Mouse (Mus musculus) liver, embryonic 11.5 days (tissue): ENCODE measurements around the gene Ap2a2. TPM values are rescaled to one million over a fixed set of nuclear protein-coding genes. Genes with fewer than 3 reads are reported as not detected.

Experiments used
- ATAC-seq: fragments of 200-750 bp; cut with Nextera tagmentation; replicated peaks from 2 replicates; pipeline ENCODE4 v1.8.0; 2017; ENCODE audit warnings: moderate number of reproducible peaks, mild to moderate bottlenecking, moderate TSS enrichment, moderate library complexity; ENCODE audit not compliant: low FRiP score
- DNase-seq: peaks from one replicate; pipeline ENCODE4 v3.0.0-alpha.2; 2017; ENCODE audit warnings: low spot score
- H3K27ac ChIP-seq: fragments of 300-500 bp; sonication (generic); 2 replicates; pipeline ENCODE4 v1.5.1; 2014; ENCODE audit warnings: mild to moderate bottlenecking, low read depth, low read length, control low read depth
- H3K27me3 ChIP-seq: fragments of 300-500 bp; sonication (generic); replicated peaks from 2 replicates; pipeline ENCODE4 v1.6.1; 2014; ENCODE audit warnings: low read length, mixed read lengths; ENCODE audit not compliant: control insufficient read depth, insufficient read depth
- H3K36me3 ChIP-seq: fragments of 300-500 bp; sonication (generic); 2 replicates; pipeline ENCODE4 v1.6.1; 2014; ENCODE audit warnings: mild to moderate bottlenecking, low read length, moderate library complexity, mixed read lengths; ENCODE audit not compliant: control insufficient read depth, insufficient read depth
- H3K4me1 ChIP-seq: fragments of 300-500 bp; sonication (generic); replicated peaks from 2 replicates; pipeline ENCODE4 v1.6.1; 2014; ENCODE audit warnings: low read length, mixed read lengths; ENCODE audit not compliant: control insufficient read depth, insufficient read depth
- H3K4me2 ChIP-seq: fragments of 300-500 bp; sonication (generic); 2 replicates; pipeline ENCODE4 v1.6.1; 2014; ENCODE audit warnings: mild to moderate bottlenecking, control low read depth, moderate library complexity
- H3K4me3 ChIP-seq: fragments of 300-500 bp; sonication (generic); 2 replicates; pipeline ENCODE4 v1.5.1; 2014; ENCODE audit warnings: low read depth, low read length, control low read depth
- H3K9ac ChIP-seq: fragments of 300-500 bp; sonication (generic); 2 replicates; pipeline ENCODE4 v1.6.1; 2014; ENCODE audit warnings: low read depth, low read length, control low read depth
- H3K9me3 ChIP-seq: fragments of 300-500 bp; sonication (generic); 2 replicates; pipeline ENCODE4 v1.6.1; 2016; ENCODE audit warnings: low read length, inconsistent platforms, mixed read lengths; ENCODE audit not compliant: control insufficient read depth
- WGBS: fragments of 180-500 bp; shearing (Covaris S2); extraction: QIAGEN DNeasy Blood & Tissue Kit; methylation state at CpG from one replicate; pipeline ENCODE4 v1.1.7; 2014; 5-methylcytosine and 5-hydroxymethylcytosine counted together
- polyA plus RNA-seq: library from polyadenylated mRNA; unstranded; fragments of >200 nt; fragmentation: Nextera tagmentation; extraction: Ambion mirVana; gene quantifications from 2 replicates; pipeline ENCODE4 v1.2.1, GENCODE M21; 2014

Gene Ap2a2
- 94.4 and 102 TPM in 2 replicates for polyA plus RNA-seq

GRCm38 (mm10) chr7:141561682-141562391 lies at the start of gene Ap2a2:
Gene Ap2a2, plus strand, starts transcription at chr7:141562173.
- Histone ChIP-seq H3K27me3 (no peaks in the 10 kb centered on the region), H3K9me3 (no peaks in the 10 kb centered on the region), H3K4me2 (peak within 1 kb of the TSS; percentile 96), H3K4me1 (peaks cover 59% of the 10 kb centered on the region), H3K27ac (peak within 1 kb of the TSS; percentile 88), H3K36me3 (no peaks in the 10 kb centered on the region; the same call in 1 of the 2 replicates), H3K4me3 (peak within 1 kb of the TSS; percentile 100), H3K9ac (peak within 1 kb of the TSS; percentile 99)
- peak; percentile 86 for ATAC-seq
- peak; percentile 92 for DNase-seq
- under 1% methylated on average over 70 of the region's 72 CpGs for WGBS

GRCm38 (mm10) chr7:141517638-141518037 lies 44.3 kb upstream of the Ap2a2 start:
- no peak overlapping the region for H3K4me2 ChIP-seq
- 76% methylated on average over 4 of the region's 4 CpGs for WGBS
- no peak overlapping the region for H3K4me3 ChIP-seq
- peaks cover 6% of the 10 kb centered on the region; the same call in 1 of the 2 replicates for H3K36me3 ChIP-seq
- no peaks in the 10 kb centered on the region for H3K27me3 ChIP-seq
- ATAC-seq: peak; percentile 42; the same call in 1 of the 2 replicates
- 0 out of 2 replicates have a peak overlapping the region, but pooled peaks have one; percentile 28 for H3K9ac ChIP-seq
- no peak overlapping the region for H3K27ac ChIP-seq
- peaks cover 13% of the 10 kb centered on the region for H3K4me1 ChIP-seq
- H3K9me3 ChIP-seq: no peaks in the 10 kb centered on the region
- no peak for DNase-seq

- H3K9ac ChIP-seq: no peak overlapping the region
- ATAC-seq: no peak
- no peak overlapping the region for H3K4me2 ChIP-seq
- no peak for DNase-seq
- WGBS: 88% methylated on average over 5 of the region's 5 CpGs
- H3K27ac ChIP-seq: no peak overlapping the region
- H3K4me1 ChIP-seq: peaks cover 13% of the 10 kb centered on the region
- no peaks in the 10 kb centered on the region for H3K27me3 ChIP-seq
- no peak overlapping the region for H3K4me3 ChIP-seq
- H3K36me3 ChIP-seq: peaks cover 6% of the 10 kb centered on the region; the same call in 1 of the 2 replicates
- no peaks in the 10 kb centered on the region for H3K9me3 ChIP-seq
Measured at GRCm38 (mm10) chr7:141518296-141518695, 43.7 kb upstream of the Ap2a2 start.

GRCm38 (mm10) chr7:141518926-141519325 lies 43.0 kb upstream of the Ap2a2 start:
- Histone ChIP-seq H3K27me3 (no peaks in the 10 kb centered on the region), H3K4me3 (no peak overlapping the region), H3K9me3 (no peaks in the 10 kb centered on the region), H3K4me1 (peaks cover 13% of the 10 kb centered on the region), H3K9ac (no peak overlapping the region), H3K36me3 (peaks cover 3% of the 10 kb centered on the region; the same call in 1 of the 2 replicates), H3K4me2 (no peak overlapping the region), H3K27ac (no peak overlapping the region)
- DNase-seq (no peak), ATAC-seq (peak; percentile 88)
- WGBS: 43% methylated on average over 3 of the region's 3 CpGs

- H3K27ac ChIP-seq: no peak overlapping the region
- H3K27me3 ChIP-seq: no peaks in the 10 kb centered on the region
- ATAC-seq: no peak
- H3K9ac ChIP-seq: no peak overlapping the region
- H3K4me2 ChIP-seq: no peak overlapping the region
- H3K4me3 ChIP-seq: no peak overlapping the region
- 70% methylated on average over 1 of the region's 1 CpGs for WGBS
- no peak for DNase-seq
- H3K9me3 ChIP-seq: no peaks in the 10 kb centered on the region
- peaks cover 3% of the 10 kb centered on the region; the same call in 1 of the 2 replicates for H3K36me3 ChIP-seq
- H3K4me1 ChIP-seq: peaks cover 13% of the 10 kb centered on the region
Measured at GRCm38 (mm10) chr7:141519795-141520194, 42.2 kb upstream of the Ap2a2 start.

- WGBS: 63% methylated on average over 4 of the region's 4 CpGs
- H3K36me3 ChIP-seq: peaks cover 4% of the 10 kb centered on the region; the same call in 1 of the 2 replicates
Measured at GRCm38 (mm10) chr7:141523007-141523406, 39.0 kb upstream of the Ap2a2 start.

DNA sequence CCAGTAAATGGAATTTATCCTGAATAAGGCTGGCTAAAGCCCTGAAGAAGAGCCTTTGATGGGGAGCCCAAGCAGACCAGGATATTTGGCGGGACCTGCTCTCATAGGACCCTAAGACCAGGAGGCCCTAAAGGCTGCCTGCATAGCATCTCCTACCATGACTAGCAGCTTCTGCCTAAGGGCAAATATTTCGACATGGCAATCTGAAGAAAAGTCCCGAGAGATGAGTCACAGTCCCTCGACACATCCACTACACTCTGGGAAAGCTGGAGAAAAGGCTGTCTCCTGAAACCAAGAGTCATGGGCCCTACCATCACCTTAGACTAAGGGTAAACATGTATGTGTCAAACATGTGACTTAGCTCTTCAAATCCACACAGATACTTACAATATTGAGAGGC lies 37.7 kb upstream of the Ap2a2 start:
- Histone ChIP-seq H3K4me2 (no peak overlapping the region), H3K27ac (no peak overlapping the region), H3K9ac (no peak overlapping the region), H3K9me3 (no peaks in the 10 kb centered on the region), H3K27me3 (no peaks in the 10 kb centered on the region), H3K4me3 (no peak overlapping the region), H3K36me3 (peaks cover 12% of the 10 kb centered on the region), H3K4me1 (peaks cover 2% of the 10 kb centered on the region; the same call in 1 of the 2 replicates)
- ATAC-seq (no peak), DNase-seq (no peak)
- WGBS: 87% methylated on average over 4 of the region's 4 CpGs

More at GRCm38 (mm10) chr7:141523007-141523406, 39.0 kb upstream of the Ap2a2 start:
- H3K27ac ChIP-seq: no peak overlapping the region
- DNase-seq: no peak
- no peaks in the 10 kb centered on the region for H3K27me3 ChIP-seq
- H3K9me3 ChIP-seq: no peaks in the 10 kb centered on the region
- no peak overlapping the region for H3K9ac ChIP-seq
- no peak for ATAC-seq
- H3K4me3 ChIP-seq: no peak overlapping the region
- H3K4me1 ChIP-seq: peaks cover 11% of the 10 kb centered on the region
- H3K4me2 ChIP-seq: no peak overlapping the region

DNA sequence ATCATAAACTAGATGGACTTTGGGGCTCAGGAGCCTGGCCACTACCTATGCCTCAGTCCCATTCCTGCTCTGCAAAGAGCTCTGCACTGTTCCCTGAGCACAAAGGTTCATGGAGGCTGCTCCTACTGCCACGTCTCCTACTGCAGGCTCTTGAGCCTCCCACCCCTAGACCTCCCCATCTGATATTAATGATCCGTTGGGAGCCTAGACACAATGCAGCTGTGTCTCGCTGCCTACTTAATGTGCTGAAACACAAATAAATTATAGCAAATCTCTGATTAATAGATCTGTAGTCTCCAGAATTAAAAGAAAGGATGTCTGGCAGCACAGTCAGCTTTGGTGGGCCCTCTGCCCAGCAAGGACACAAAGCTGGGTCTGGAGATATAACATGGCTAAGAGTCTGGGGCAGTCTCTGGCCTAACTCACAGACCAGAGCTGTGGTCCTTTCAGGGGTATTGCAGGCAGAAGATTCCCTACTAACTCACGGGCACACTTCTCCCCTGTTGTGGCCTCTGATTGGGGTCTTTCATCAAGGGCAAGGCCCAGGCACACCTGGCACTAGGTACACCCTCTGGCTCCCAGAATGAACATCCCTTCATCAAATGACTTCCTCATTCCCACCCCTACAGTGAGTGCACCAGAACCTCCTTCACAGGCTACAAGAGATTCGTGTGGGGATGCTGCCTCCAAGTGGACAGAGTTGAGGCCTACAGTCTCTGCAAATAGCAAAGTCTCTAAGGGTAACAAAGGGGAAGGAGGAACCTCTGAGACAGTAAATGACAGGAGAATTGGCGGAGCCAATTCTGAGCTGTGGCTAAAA lies 37.0 kb upstream of the Ap2a2 start:
- DNase-seq (peak; percentile 60), ATAC-seq (peak; percentile 74)
- H3K27ac ChIP-seq: no peak overlapping the region
- H3K4me3 ChIP-seq: no peak overlapping the region
- peaks cover 14% of the 10 kb centered on the region for H3K36me3 ChIP-seq
- no peak overlapping the region for H3K4me2 ChIP-seq
- 63% methylated on average over 6 of the region's 6 CpGs for WGBS
- H3K27me3 ChIP-seq: no peaks in the 10 kb centered on the region
- H3K9me3 ChIP-seq: no peaks in the 10 kb centered on the region
- no peaks in the 10 kb centered on the region for H3K4me1 ChIP-seq
- no peak overlapping the region for H3K9ac ChIP-seq
